Mouse (Mus musculus): ENCODE results near the gene Cux1. TPM values are rescaled to one million over a fixed set of nuclear protein-coding genes. Genes with fewer than 3 reads are reported as not detected.

The Cux1 gene
- polyA plus RNA-seq, 1 experiment: 69.2 TPM

GRCm38 (mm10) chr5:136566001-136566811 is 1.1 kb downstream of the Cux1 start:
- no peak for TF ChIP-seq CTCF (IDR thresholded peaks at IDR 0.05; ENCODE audit: borderline replicate concordance, insufficient read depth, low read depth, low read length)
- no peak for TF ChIP-seq POLR2A (IDR thresholded peaks at IDR 0.05; ENCODE audit: borderline replicate concordance, insufficient read depth, low read length)
- Histone ChIP-seq H3K4me3 (replicated peaks; ENCODE audit: insufficient read depth, low read depth, low read length) (peak overlapping the region; percentile 85), H3K4me1 (ENCODE audit: control insufficient read depth, insufficient read depth, low read length) (no peaks in the 10 kb centered on the region), H3K27me3 (ENCODE audit: control insufficient read depth, insufficient read depth, low read length) (no peaks in the 10 kb centered on the region), H3K27ac (ENCODE audit: insufficient read depth, low read length) (peak overlapping the region; percentile 100)
- WGBS: under 1% methylated on average over 77 of the region's 79 CpGs
- DNase-seq: peak; percentile 77 to 80

DNA sequence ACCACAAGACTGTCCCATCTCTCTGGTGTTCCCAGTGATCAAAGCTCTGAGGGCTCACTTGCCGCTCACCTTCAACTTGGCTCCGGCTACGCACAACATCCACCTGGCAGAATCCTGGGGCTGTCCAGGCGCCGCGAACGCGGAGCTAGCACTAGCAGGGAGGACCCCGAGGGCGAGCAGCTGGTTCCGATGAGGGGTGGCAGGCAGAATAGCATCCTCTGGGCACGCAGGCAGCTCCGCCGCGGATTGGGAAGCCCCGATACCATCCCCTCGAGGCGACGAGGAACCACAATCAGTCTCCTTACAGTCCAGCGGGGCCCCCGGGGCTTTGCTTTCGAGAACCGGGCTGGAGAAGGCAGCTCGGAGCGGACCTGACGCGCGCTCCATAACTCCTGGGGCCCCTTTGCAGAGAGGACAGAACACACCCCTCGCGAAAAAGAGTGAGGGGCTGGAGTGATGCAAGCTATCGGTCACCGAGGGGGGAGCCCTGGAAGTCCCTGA is 1.9 kb downstream of the Cux1 start:
- TF ChIP-seq POLR2A (IDR thresholded peaks at IDR 0.05; ENCODE audit: borderline replicate concordance, insufficient read depth, low read length) (no peak), CTCF (IDR thresholded peaks at IDR 0.05; ENCODE audit: borderline replicate concordance, insufficient read depth, low read depth, low read length) (no peak)
- Histone ChIP-seq H3K27me3 (ENCODE audit: control insufficient read depth, insufficient read depth, low read length) (no peaks in the 10 kb centered on the region), H3K4me1 (ENCODE audit: control insufficient read depth, insufficient read depth, low read length) (no peaks in the 10 kb centered on the region), H3K4me3 (replicated peaks; ENCODE audit: insufficient read depth, low read depth, low read length) (peak overlapping the region; percentile 85), H3K27ac (ENCODE audit: insufficient read depth, low read length) (peak overlapping the region; percentile 100)
- DNase-seq: peak; percentile 46 to 70
- under 1% methylated on average over 32 of the region's 32 CpGs for WGBS

DNA sequence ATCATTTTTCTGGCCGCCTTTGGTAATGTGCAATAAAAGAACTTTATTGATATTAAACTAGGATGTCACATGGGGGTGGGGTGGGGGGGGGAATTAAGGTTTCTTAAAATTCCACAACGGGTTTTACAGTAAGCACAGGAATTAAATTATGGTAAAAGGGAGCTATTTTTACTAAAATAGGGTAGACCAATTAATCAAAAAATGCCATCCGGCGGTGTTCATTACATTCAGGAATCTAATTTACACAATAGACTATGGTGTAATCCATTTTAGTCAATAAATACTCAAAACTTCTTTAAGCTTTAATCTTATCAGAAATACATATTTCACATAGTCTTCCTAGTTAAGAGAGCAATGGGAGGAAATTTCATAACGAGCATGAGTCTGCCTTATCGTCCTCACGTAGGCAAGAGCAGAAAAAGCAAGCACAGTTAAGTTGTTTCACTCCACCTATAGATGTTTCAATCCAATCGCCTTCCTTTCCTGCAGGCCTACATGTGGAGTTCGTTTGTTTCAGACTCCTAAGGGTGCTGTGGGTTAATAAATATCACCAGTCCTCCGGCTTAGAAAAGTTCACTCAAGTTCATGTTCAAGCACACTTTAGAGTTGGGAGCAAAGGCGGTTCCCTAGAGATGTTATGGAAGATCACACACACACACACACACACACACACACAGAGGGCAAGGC is 2.5 kb downstream of the Cux1 start:
- H3K27me3 ChIP-seq (ENCODE audit: control insufficient read depth, insufficient read depth, low read length): no peaks in the 10 kb centered on the region
- no peaks in the 10 kb centered on the region for H3K4me1 ChIP-seq (ENCODE audit: control insufficient read depth, insufficient read depth, low read length)
- DNase-seq: no peak
- no peak for TF ChIP-seq CTCF (IDR thresholded peaks at IDR 0.05; ENCODE audit: borderline replicate concordance, insufficient read depth, low read depth, low read length)
- no peak for TF ChIP-seq POLR2A (IDR thresholded peaks at IDR 0.05; ENCODE audit: borderline replicate concordance, insufficient read depth, low read length)
- H3K4me3 ChIP-seq (replicated peaks; ENCODE audit: insufficient read depth, low read depth, low read length): peak overlapping the region; percentile 85
- H3K27ac ChIP-seq (ENCODE audit: insufficient read depth, low read length): 0 out of 2 replicates have a peak overlapping the region, but pooled peaks have one; percentile 100
- WGBS: 35% methylated on average over 11 of the region's 11 CpGs

- TF ChIP-seq CTCF (IDR thresholded peaks at IDR 0.05; ENCODE audit: borderline replicate concordance, insufficient read depth, low read depth, low read length): no peak
- TF ChIP-seq POLR2A (IDR thresholded peaks at IDR 0.05; ENCODE audit: borderline replicate concordance, insufficient read depth, low read length): no peak
- Histone ChIP-seq H3K4me1 (ENCODE audit: control insufficient read depth, insufficient read depth, low read length) (no peaks in the 10 kb centered on the region), H3K4me3 (replicated peaks; ENCODE audit: insufficient read depth, low read depth, low read length) (no peak overlapping the region), H3K27ac (ENCODE audit: insufficient read depth, low read length) (no peak overlapping the region), H3K27me3 (ENCODE audit: control insufficient read depth, insufficient read depth, low read length) (no peaks in the 10 kb centered on the region)
- WGBS: 30% methylated on average over 3 of the region's 3 CpGs
- no peak for DNase-seq
Measured at GRCm38 (mm10) chr5:136563996-136564395, 3.3 kb downstream of the Cux1 start.

DNA sequence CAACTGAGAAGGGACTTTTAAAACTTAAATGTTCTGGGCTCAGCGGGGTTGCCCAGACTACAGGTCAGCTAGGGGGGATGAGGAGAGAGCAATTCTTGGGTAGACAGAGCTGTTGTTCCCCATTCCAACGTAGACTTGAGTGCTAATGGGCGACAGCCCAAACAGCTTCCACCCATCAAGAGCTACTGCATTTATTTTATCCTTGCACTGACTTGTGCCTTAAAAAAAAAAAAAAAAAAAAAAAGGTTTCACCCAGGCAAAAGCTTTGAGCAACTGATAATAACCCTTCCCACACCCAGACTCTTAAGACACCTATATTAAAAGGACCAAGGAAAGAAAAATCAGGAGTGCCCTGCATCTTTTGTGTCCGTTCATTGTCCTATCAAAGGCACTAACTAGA is 4.2 kb downstream of the Cux1 start:
- no peak for TF ChIP-seq POLR2A (IDR thresholded peaks at IDR 0.05; ENCODE audit: borderline replicate concordance, insufficient read depth, low read length)
- no peak for TF ChIP-seq CTCF (IDR thresholded peaks at IDR 0.05; ENCODE audit: borderline replicate concordance, insufficient read depth, low read depth, low read length)
- DNase-seq: no peak
- H3K4me3 ChIP-seq (replicated peaks; ENCODE audit: insufficient read depth, low read depth, low read length): no peak overlapping the region
- H3K4me1 ChIP-seq (ENCODE audit: control insufficient read depth, insufficient read depth, low read length): no peaks in the 10 kb centered on the region
- no peaks in the 10 kb centered on the region for H3K27me3 ChIP-seq (ENCODE audit: control insufficient read depth, insufficient read depth, low read length)
- WGBS: 77% methylated on average over 4 of the region's 4 CpGs
- H3K27ac ChIP-seq (ENCODE audit: insufficient read depth, low read length): no peak overlapping the region

GRCm38 (mm10) chr5:136562212-136562611 is 5.1 kb downstream of the Cux1 start:
- Histone ChIP-seq H3K27me3 (ENCODE audit: control insufficient read depth, insufficient read depth, low read length) (no peaks in the 10 kb centered on the region), H3K4me3 (replicated peaks; ENCODE audit: insufficient read depth, low read depth, low read length) (no peak overlapping the region), H3K27ac (ENCODE audit: insufficient read depth, low read length) (no peak overlapping the region), H3K4me1 (ENCODE audit: control insufficient read depth, insufficient read depth, low read length) (peaks cover 4% of the 10 kb centered on the region)
- peak in 1 of 2 experiments; percentile 42 for DNase-seq
- TF ChIP-seq CTCF (IDR thresholded peaks at IDR 0.05; ENCODE audit: borderline replicate concordance, insufficient read depth, low read depth, low read length) (no peak), POLR2A (IDR thresholded peaks at IDR 0.05; ENCODE audit: borderline replicate concordance, insufficient read depth, low read length) (no peak)
- 23% methylated on average over 1 of the region's 1 CpGs for WGBS

DNA sequence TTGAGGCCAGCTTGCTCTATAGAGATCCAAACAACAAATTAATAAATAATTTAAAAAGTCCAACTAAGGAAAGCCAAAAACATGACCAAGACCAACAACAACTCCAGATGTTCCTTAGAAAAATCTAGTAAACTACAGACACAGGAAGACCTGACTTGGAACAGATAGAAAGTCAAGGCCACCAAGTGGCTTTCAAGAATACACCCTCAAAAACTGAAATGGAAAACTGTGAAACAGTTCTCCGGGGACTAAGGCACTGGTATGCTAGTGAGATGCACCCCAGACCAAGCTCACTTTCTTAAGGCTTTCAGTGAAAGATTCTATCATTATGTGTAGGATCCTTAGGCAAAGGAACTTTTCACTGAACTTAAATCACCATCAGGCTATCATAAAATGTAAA is 5.6 kb downstream of the Cux1 start:
- H3K27ac ChIP-seq (ENCODE audit: insufficient read depth, low read length): no peak overlapping the region
- no peak overlapping the region for H3K4me3 ChIP-seq (replicated peaks; ENCODE audit: insufficient read depth, low read depth, low read length)
- peaks cover 10% of the 10 kb centered on the region for H3K4me1 ChIP-seq (ENCODE audit: control insufficient read depth, insufficient read depth, low read length)
- H3K27me3 ChIP-seq (ENCODE audit: control insufficient read depth, insufficient read depth, low read length): no peaks in the 10 kb centered on the region
- 96% methylated on average over 1 of the region's 1 CpGs for WGBS
- DNase-seq: no peak
- TF ChIP-seq CTCF (IDR thresholded peaks at IDR 0.05; ENCODE audit: borderline replicate concordance, insufficient read depth, low read depth, low read length) (no peak), POLR2A (IDR thresholded peaks at IDR 0.05; ENCODE audit: borderline replicate concordance, insufficient read depth, low read length) (no peak)

Measured in cerebellum, adult 2 months (tissue).